Mouse (Mus musculus) erythroblast, embryonic 14.5 days (primary cell): ENCODE results near the gene Rab3a. TPM values are rescaled to one million over a fixed set of nuclear protein-coding genes. Genes with fewer than 3 reads are reported as not detected.

Experiments used
- H3K27me3 ChIP-seq: 2 replicates; pipeline ENCODE4 v1.6.1; 2012; ENCODE audit warnings: inconsistent platforms; ENCODE audit not compliant: control insufficient read depth
- H3K36me3 ChIP-seq: 2 replicates; pipeline ENCODE4 v1.6.1; 2012; ENCODE audit warnings: mild to moderate bottlenecking, inconsistent platforms; ENCODE audit not compliant: control insufficient read depth
- H3K4me1 ChIP-seq: 2 replicates; pipeline ENCODE4 v1.6.1; 2012; ENCODE audit warnings: inconsistent platforms; ENCODE audit not compliant: control insufficient read depth
- H3K4me3 ChIP-seq: replicated peaks from 2 replicates; pipeline ENCODE3; 2012; ENCODE audit warnings: moderate library complexity, mild to moderate bottlenecking, inconsistent platforms
- H3K9me3 ChIP-seq: 2 replicates; pipeline ENCODE4 v1.6.1; 2012; ENCODE audit warnings: low read length, inconsistent platforms, mixed read lengths; ENCODE audit not compliant: control insufficient read depth
- GATA1 ChIP-seq: IDR thresholded peaks from 2 replicates; pipeline ENCODE4 v1.6.1; 2012; ENCODE audit warnings: low read length, inconsistent platforms, mixed read lengths
- TAL1 ChIP-seq: IDR thresholded peaks from 3 replicates; pipeline ENCODE4 v1.6.1; 2012; ENCODE audit warnings: low read length, inconsistent platforms, mixed read lengths
- polyA plus RNA-seq: library from polyadenylated mRNA; stranded (reverse); fragments of >175 nt; gene quantifications from 2 replicates; pipeline ENCODE4 v1.2.3, GENCODE M21; 2012

Gene Rab3a
- polyA plus RNA-seq, 1 experiment = 0.30 TPM

DNA sequence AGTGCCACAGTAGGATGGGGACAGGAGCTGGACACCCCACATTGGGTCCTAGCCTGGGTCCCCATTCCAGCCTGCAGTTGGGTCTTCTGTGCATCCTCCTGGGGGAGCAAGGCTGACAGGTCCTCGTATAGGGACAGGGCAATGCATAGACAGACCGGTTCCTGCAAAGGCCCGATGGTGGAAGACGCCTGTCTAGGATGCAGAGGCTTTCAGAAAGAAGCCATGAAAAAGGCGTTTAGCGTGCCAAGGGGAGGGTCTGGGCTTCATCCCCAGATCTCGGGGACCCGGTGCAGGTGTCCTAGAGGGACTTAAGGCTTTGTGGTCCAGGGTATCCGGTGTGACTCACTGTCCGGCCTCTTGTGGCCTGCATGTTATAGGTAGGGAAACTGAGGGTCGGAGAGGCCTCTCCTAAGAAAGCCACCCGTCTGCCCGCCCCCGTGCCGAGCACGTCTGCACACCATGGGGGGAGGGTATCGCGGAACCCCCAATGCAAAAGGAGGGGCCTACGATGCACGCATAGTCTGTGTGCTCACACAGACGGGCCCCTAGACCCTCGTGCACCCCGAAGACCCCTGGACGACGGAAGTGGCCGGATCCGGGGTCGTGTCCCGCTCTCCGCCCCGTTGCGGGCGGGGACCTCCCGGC is 21.5 kb downstream of the Rab3a start:
- Histone ChIP-seq H3K4me3 (peak overlapping the region; percentile 78), H3K4me1 (peaks cover 70% of the 10 kb centered on the region), H3K27me3 (no peaks in the 10 kb centered on the region), H3K9me3 (no peaks in the 10 kb centered on the region), H3K36me3 (peaks cover 60% of the 10 kb centered on the region)
- TF ChIP-seq GATA1 (no peak), TAL1 (no peak)

DNA sequence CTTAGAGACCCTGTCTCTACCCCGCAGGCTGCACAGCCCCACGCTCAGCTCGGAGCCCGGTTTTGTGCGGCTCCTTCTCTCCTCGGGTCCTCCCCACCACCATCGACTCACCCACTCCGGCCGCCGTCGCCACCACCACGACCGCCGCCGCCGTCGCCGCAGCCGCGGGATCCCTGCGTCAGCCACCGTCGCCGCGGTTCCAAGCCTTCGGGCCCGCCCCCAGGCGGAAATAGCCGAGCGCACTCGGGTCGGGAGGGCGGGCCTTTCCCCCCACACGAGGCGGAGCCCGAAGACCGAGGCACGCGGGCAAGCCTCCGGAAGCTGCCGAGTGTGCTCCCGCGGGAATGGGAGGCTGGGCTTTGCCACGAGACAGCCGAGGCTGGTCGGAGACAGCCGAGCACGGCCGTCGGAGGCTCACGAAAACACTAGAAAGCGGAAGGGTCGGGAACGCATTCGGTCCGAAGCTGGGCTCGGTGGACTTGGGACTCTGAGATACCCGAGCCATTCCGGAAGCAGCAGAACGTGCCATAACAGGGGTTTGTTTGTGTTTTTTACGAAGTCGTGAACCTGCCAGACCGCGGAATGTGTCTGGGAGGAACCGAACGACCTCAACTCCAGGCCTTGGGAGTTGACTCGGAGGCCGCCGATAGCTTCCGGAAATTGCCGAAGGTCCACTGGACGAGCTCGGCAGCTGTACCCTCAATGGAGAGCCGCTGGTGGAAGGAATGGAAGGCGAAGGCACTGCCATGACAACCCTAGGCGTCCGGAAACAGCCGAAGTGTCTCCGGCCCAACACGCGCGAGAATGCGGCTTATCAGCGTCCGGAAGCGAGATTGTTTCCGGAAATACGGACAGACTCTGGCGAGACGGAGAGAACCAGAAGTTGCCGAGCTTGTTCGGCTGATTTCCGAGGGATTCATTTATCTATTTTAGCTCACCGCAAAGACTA is 22.3 kb downstream of the Rab3a start, which contains the start of gene Pik3r2:
Pik3r2 (minus strand) TSS at position 218 of the 949 bp plus-strand sequence.
- Histone ChIP-seq H3K4me3 (peak within 1 kb of the TSS; percentile 78), H3K36me3 (peaks cover 60% of the 10 kb centered on the region), H3K27me3 (no peaks in the 10 kb centered on the region), H3K9me3 (no peaks in the 10 kb centered on the region), H3K4me1 (peaks cover 69% of the 10 kb centered on the region)
- TF ChIP-seq GATA1 = peak; percentile 87
- no peak for TF ChIP-seq TAL1

DNA sequence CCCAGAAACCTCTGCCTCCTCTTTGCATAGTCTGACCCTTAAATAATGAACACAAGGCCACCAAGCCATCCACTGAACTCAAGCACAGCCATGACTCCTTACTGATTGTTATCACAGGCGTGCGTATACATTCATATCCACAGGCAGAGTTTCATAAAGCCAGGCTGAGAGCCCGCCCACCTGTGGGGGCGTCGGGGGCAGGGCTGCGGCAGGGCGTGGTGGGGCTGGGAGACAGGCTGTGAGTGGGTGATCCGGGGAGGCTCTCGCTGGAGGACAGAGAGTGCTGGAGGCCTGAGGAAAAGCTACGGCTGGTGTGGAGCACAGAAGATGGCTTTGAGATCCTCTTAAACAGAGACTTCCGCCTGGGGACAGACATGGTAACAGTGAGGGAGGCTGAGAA is 25.6 kb downstream of the Rab3a start:
- Histone ChIP-seq H3K9me3 (no peaks in the 10 kb centered on the region), H3K4me3 (no peak overlapping the region), H3K4me1 (peaks cover 53% of the 10 kb centered on the region), H3K36me3 (peaks cover 65% of the 10 kb centered on the region), H3K27me3 (no peaks in the 10 kb centered on the region)
- TF ChIP-seq GATA1 (no peak), TAL1 (no peak)

DNA sequence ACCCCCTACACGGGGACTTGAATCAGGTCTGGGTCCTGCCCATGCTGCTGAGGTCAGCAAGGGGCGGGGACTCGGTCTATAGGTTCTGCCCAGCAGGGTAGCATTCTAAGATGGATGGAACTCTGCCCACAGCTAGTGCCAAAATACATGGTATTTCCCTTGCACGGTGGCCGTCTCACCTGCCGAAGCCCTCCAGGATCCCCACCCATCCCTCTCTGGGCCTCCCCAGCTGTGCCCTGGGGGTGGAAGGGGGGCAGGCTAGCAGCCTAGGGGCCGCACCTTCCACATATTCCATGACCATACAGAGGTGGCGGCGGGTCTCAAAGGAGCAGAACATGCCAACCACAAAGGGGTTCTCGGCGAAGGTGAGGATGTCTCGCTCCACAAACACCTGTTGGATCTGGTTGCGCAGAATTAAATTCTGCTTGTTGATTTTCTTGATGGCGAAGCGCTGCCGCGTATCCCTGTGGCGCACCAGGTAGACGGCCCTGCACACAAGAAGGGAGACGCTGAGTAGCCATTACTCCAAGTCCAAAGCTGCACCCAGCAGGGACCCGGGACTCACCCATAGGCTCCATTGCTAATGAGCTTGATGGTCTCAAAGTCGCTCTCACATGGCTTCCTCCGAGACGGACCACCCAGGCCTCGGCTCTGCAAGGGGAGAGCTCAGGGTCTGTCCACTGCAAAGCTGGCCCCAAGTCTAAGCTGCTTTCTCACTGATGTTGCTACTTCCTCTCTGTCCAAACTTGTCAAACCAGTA is 32.0 kb downstream of the Rab3a start:
- Histone ChIP-seq H3K4me3 (no peak overlapping the region), H3K27me3 (no peaks in the 10 kb centered on the region), H3K9me3 (no peaks in the 10 kb centered on the region), H3K36me3 (peaks cover 78% of the 10 kb centered on the region), H3K4me1 (peaks cover 49% of the 10 kb centered on the region)
- TF ChIP-seq GATA1 (no peak), TAL1 (no peak)

DNA sequence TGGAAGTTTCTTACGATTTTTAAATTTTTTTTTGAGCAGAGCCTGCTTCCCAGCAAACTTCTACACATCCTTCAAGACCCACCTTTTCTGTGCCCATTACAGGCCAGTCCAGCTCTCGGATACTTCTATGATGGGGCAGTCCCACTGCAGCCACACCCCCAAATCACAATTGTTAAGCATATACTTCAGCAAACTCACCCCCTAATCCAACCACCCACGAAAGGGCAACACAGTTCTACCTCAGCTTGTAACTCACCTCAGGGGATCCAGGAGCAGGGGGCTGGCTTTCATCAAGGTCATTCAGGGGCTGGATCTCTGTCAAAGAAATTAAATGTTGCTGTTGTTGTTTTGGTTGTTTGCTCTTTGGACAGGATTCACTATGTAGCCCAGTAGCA is 32.6 kb downstream of the Rab3a start:
- no peak overlapping the region for H3K4me3 ChIP-seq
- H3K36me3 ChIP-seq = peaks cover 73% of the 10 kb centered on the region
- TF ChIP-seq TAL1 = no peak
- TF ChIP-seq GATA1 = no peak
- no peaks in the 10 kb centered on the region for H3K27me3 ChIP-seq
- H3K4me1 ChIP-seq = peaks cover 55% of the 10 kb centered on the region
- H3K9me3 ChIP-seq = no peaks in the 10 kb centered on the region

DNA sequence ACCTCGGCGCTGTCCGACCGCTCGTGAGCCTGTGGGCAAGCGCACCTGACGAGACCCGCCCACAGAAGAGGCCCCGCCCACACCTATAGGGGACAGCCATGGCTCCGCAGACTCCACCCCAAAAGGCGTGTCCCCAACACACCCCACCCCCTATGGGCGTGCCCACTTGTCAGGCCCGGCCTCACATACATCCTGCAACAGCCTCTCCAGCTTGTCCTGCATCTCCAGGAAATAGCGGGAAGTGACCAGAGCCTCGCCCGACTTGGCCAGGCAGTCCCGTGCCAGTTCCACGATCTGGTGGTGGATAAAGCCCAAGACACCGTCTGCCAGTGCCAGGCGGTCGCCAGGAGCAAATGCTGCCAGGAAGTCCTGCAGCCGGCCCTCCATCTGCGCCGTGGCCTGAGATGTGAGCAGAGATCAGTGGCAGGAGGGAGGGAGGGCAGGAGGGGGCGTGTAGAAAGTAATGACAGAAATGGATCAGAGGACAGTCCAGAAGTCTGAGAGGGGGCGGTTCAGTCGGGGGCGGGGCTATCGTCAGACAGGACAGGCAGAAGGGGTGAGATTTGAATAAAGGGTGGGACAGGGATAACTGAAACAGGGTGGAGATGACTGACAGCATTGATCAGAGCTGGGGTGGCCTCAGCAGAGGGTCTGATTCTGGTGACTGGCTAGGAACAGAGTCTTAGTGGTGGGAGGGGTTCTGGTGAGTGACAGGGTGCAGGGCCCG is 33.6 kb downstream of the Rab3a start:
- no peak for TF ChIP-seq TAL1
- TF ChIP-seq GATA1 = no peak
- Histone ChIP-seq H3K4me1 (peaks cover 65% of the 10 kb centered on the region), H3K9me3 (peaks cover 7% of the 10 kb centered on the region), H3K36me3 (peaks cover 69% of the 10 kb centered on the region), H3K27me3 (peaks cover 3% of the 10 kb centered on the region; the same call in 1 of the 2 replicates), H3K4me3 (no peak overlapping the region)

DNA sequence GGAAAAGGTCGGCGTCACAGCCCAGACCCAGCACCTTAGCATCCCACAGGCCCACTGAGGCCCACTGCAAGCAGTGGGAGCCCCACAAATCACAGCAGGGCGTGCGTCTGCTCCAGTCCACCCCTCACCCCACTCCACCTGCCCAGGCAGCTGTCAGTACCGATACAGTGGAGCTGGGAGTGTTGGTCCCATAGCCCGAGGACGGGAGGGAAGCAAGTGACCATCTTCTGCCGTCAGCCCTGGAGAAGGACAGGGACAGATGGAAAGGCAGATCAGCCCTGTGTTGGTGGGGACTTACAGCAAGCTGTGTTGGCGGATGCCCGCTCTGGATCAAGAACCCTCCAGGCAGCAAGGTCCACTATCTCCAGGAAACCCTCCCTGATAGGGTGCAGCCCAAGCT is 34.6 kb downstream of the Rab3a start:
- H3K4me3 ChIP-seq = no peak overlapping the region
- H3K9me3 ChIP-seq = peaks cover 7% of the 10 kb centered on the region
- H3K27me3 ChIP-seq = peaks cover 9% of the 10 kb centered on the region
- peaks cover 75% of the 10 kb centered on the region for H3K4me1 ChIP-seq
- H3K36me3 ChIP-seq = peaks cover 59% of the 10 kb centered on the region
- TF ChIP-seq GATA1 = no peak
- no peak for TF ChIP-seq TAL1

DNA sequence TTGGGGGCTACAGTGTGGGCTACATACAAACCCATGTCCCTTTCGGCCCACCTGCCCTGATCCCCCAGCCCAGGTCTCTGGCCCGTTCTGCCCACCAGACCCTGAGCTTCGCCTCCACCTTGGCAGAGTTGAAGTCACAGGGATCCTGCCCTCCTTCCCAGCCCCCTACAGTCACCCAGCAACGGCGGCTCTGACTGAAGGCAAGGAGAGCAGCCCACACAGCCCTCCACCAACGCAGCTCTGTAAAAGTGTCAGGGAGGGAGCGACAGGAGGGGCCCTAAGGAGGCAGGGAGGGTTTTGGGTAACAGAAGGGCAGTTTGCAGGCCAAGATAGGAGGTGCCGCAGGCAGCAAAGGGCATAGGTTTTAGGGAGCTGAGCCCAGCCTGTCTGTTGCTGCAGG is 36.4 kb downstream of the Rab3a start:
- Histone ChIP-seq H3K9me3 (peaks cover 7% of the 10 kb centered on the region), H3K36me3 (peaks cover 41% of the 10 kb centered on the region), H3K4me1 (peaks cover 82% of the 10 kb centered on the region), H3K4me3 (peak overlapping the region; percentile 72), H3K27me3 (peaks cover 24% of the 10 kb centered on the region)
- TF ChIP-seq TAL1 (no peak), GATA1 (no peak)
